Mouse (Mus musculus) brain, embryonic 14.5 days (tissue): ENCODE measurements around the gene Cish.

Experiments used
- CTCF ChIP-seq: fragments of 200-500 bp; IDR thresholded peaks from 2 replicates; pipeline ENCODE4 v1.5.1; 2012; ENCODE audit warnings: inconsistent platforms, mild to moderate bottlenecking, moderate library complexity, borderline replicate concordance; ENCODE audit not compliant: insufficient read depth, insufficient read length; ENCODE audit errors: extremely low read depth
- POLR2A ChIP-seq: fragments of 200-500 bp; IDR thresholded peaks from 2 replicates; pipeline ENCODE4 v1.6.1; 2012; ENCODE audit warnings: mild to moderate bottlenecking, inconsistent platforms, borderline replicate concordance; ENCODE audit not compliant: poor library complexity, insufficient read depth, insufficient read length, severe bottlenecking; ENCODE audit errors: extremely low read depth

DNA sequence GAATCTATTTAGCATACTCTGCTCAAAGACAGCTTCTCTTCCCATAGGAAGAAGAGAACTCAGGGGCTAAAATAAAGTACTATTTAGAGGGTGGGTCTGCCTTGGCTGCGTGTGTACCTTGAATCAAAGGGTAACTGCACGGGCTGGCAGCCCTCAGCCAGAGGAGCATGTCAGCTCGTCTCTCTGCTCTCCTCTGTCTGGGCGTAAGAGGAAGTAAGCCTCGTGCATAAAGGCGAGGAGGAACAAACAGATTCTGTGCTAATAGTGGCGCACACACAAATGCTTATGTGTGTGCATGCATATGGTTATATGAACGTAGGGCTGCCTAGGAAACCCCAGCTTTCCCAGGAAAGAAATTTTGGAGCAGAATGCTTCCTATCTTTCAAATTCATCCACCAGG lies 35.0 kb upstream of the Cish start:
- no peak for TF ChIP-seq CTCF
- no peak for TF ChIP-seq POLR2A
